In the genomic region with DNA sequence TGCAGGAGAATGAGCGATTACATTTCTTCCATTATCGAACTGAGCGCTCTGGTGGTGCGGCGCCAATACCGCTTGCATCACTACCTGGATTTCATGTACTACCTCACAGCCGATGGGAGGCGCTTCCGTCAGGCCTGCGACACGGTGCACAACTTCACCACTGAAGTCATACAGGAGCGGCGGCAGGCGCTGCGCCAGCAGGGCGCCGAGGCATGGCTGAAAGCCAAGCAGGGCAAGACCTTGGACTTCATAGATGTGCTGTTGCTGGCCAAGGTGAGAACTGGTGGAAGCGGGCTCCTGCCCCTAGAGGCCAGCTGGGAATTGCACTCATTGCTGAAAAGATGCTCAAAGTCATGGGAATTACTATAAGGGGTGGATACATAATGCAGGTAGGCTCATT, we compare ENCODE assay signal across 8 mouse cellular contexts. TPM values are rescaled to one million over a fixed set of nuclear protein-coding genes. Genes with fewer than 3 reads are reported as not detected.
DNase-seq lines count a peak whose midpoint lies in the region; ATAC-seq and TF ChIP-seq lines count a peak whose summit lies in the region.

No protein-coding gene starts in this region.

- peak; percentile 82 for TF ChIP-seq CTCF in kidney, postnatal 0 days (IDR thresholded peaks at IDR 0.05; ENCODE audit: low read depth)

- H3K4me1 ChIP-seq in heart, embryonic 13.5 days, result peaks cover 2% of the 10 kb centered on the region; the same call in 1 of the 2 replicates
- H3K4me1 ChIP-seq in kidney, postnatal 0 days (replicated peaks; ENCODE audit: insufficient read depth, low read length), result no peaks in the 10 kb centered on the region
- H3K4me1 ChIP-seq in liver, embryonic 13.5 days (replicated peaks), result peaks cover 10% of the 10 kb centered on the region; the same call in 1 of the 2 replicates
- H3K4me1 ChIP-seq in neural tube, embryonic 11.5 days (ENCODE audit: control insufficient read depth, insufficient read depth, low read length), result no peaks in the 10 kb centered on the region
- 0 out of 2 replicates have a peak, but pooled peaks cover 3% of the 10 kb centered on the region for H3K4me1 ChIP-seq in stomach, embryonic 16.5 days (ENCODE audit: control insufficient read depth, insufficient read depth, low read length)

- WGBS in heart, embryonic 13.5 days, result 16% methylated on average over 18 of the region's 18 CpGs
- WGBS in kidney, postnatal 0 days, result 16% methylated on average over 18 of the region's 18 CpGs
- 21% methylated on average over 18 of the region's 18 CpGs for WGBS in liver, embryonic 13.5 days (ENCODE audit: insufficient replicate concordance)
- WGBS in neural tube, embryonic 11.5 days, result 20% methylated on average over 18 of the region's 18 CpGs
- WGBS in stomach, embryonic 16.5 days, result 13% methylated on average over 18 of the region's 18 CpGs

- ATAC-seq in erythroblast, adult 5-6 weeks (replicated peaks; ENCODE audit: low FRiP score, poor library complexity, severe bottlenecking), result peak; percentile 82
- 0 out of 2 replicates have a peak, but pooled peaks have one; percentile 14 for ATAC-seq in heart, embryonic 13.5 days (ENCODE audit: extremely low read depth, insufficient number of reproducible peaks, low FRiP score, low TSS enrichment)
- peak; percentile 74 for ATAC-seq in kidney, postnatal 0 days (replicated peaks; ENCODE audit: low FRiP score, low read depth)
- 0 out of 2 replicates have a peak, but pooled peaks have one; percentile 54 for ATAC-seq in liver, embryonic 13.5 days (ENCODE audit: low read depth)
- ATAC-seq in neural tube, embryonic 11.5 days (ENCODE audit: insufficient read depth, low FRiP score, low TSS enrichment), result 0 out of 2 replicates have a peak, but pooled peaks have one; percentile 50
- peak; percentile 88 for ATAC-seq in stomach, embryonic 16.5 days (ENCODE audit: insufficient read depth, low FRiP score)

- peak; percentile 60 to 64 for DNase-seq in B cell, adult 2 months
- peak; percentile 72 to 80 for DNase-seq in adrenal gland, postnatal 4 days (ENCODE audit: low spot score in 2 of 2)
- DNase-seq in kidney, postnatal 0 days (ENCODE audit: low spot score), result peak; percentile 75
- DNase-seq in liver, embryonic 13.5 days, result no peak
- peak; percentile 68 for DNase-seq in neural tube, embryonic 11.5 days (ENCODE audit: low spot score)

- peaks cover 86% of the 10 kb centered on the region for H3K27me3 ChIP-seq in heart, embryonic 13.5 days (replicated peaks)
- H3K27me3 ChIP-seq in kidney, postnatal 0 days (ENCODE audit: insufficient read depth, low read length), result no peaks in the 10 kb centered on the region
- peaks cover 59% of the 10 kb centered on the region for H3K27me3 ChIP-seq in liver, embryonic 13.5 days
- no peaks in the 10 kb centered on the region for H3K27me3 ChIP-seq in neural tube, embryonic 11.5 days (ENCODE audit: control insufficient read depth, insufficient read depth, low read length)
- no peaks in the 10 kb centered on the region for H3K27me3 ChIP-seq in stomach, embryonic 16.5 days (ENCODE audit: control insufficient read depth, insufficient read depth, low read length)

- H3K4me2 ChIP-seq in heart, embryonic 13.5 days, result peak overlapping the region; percentile 59
- peak overlapping the region; percentile 40; the same call in 1 of the 2 replicates for H3K4me2 ChIP-seq in kidney, postnatal 0 days (ENCODE audit: low read length)
- peak overlapping the region; percentile 41 for H3K4me2 ChIP-seq in liver, embryonic 13.5 days
- no peak overlapping the region for H3K4me2 ChIP-seq in neural tube, embryonic 11.5 days (ENCODE audit: low read depth)
- H3K4me2 ChIP-seq in stomach, embryonic 16.5 days (ENCODE audit: low read depth, low read length), result peak overlapping the region; percentile 44

- 0 out of 2 replicates have a peak overlapping the region, but pooled peaks have one; percentile 21 for H3K4me3 ChIP-seq in heart, embryonic 13.5 days
- no peak overlapping the region for H3K4me3 ChIP-seq in kidney, postnatal 0 days (replicated peaks; ENCODE audit: low read depth, low read length)
- H3K4me3 ChIP-seq in liver, embryonic 13.5 days (replicated peaks), result no peak overlapping the region
- no peak overlapping the region for H3K4me3 ChIP-seq in neural tube, embryonic 11.5 days (ENCODE audit: low read depth, low read length)
- H3K4me3 ChIP-seq in stomach, embryonic 16.5 days (replicated peaks; ENCODE audit: low read length), result 0 out of 2 replicates have a peak overlapping the region, but pooled peaks have one; percentile 16

- no peaks in the 10 kb centered on the region for H3K36me3 ChIP-seq in heart, embryonic 13.5 days
- H3K36me3 ChIP-seq in kidney, postnatal 0 days (ENCODE audit: insufficient read depth, low read length), result no peaks in the 10 kb centered on the region
- H3K36me3 ChIP-seq in liver, embryonic 13.5 days, result no peaks in the 10 kb centered on the region
- H3K36me3 ChIP-seq in neural tube, embryonic 11.5 days (ENCODE audit: control insufficient read depth, insufficient read depth, low read length), result no peaks in the 10 kb centered on the region
- no peaks in the 10 kb centered on the region for H3K36me3 ChIP-seq in stomach, embryonic 16.5 days (ENCODE audit: control insufficient read depth, insufficient read depth, low read length)

- no peak overlapping the region for H3K27ac ChIP-seq in heart, embryonic 13.5 days (replicated peaks)
- no peak overlapping the region for H3K27ac ChIP-seq in kidney, postnatal 0 days
- H3K27ac ChIP-seq in liver, embryonic 13.5 days, result no peak overlapping the region
- no peak overlapping the region for H3K27ac ChIP-seq in neural tube, embryonic 11.5 days (ENCODE audit: low read depth, low read length)
- no peak overlapping the region for H3K27ac ChIP-seq in stomach, embryonic 16.5 days (ENCODE audit: low read length)

- no peaks in the 10 kb centered on the region for H3K9me3 ChIP-seq in heart, embryonic 13.5 days
- no peaks in the 10 kb centered on the region for H3K9me3 ChIP-seq in kidney, postnatal 0 days (replicated peaks; ENCODE audit: low read length)
- no peaks in the 10 kb centered on the region for H3K9me3 ChIP-seq in liver, embryonic 13.5 days (replicated peaks)
- no peaks in the 10 kb centered on the region for H3K9me3 ChIP-seq in neural tube, embryonic 11.5 days (ENCODE audit: control insufficient read depth, low read length)
- no peaks in the 10 kb centered on the region for H3K9me3 ChIP-seq in stomach, embryonic 16.5 days (replicated peaks; ENCODE audit: control insufficient read depth, low read length)

- no peak overlapping the region for H3K9ac ChIP-seq in heart, embryonic 13.5 days
- no peak overlapping the region for H3K9ac ChIP-seq in kidney, postnatal 0 days (ENCODE audit: low read depth, low read length)
- H3K9ac ChIP-seq in liver, embryonic 13.5 days, result no peak overlapping the region
- H3K9ac ChIP-seq in neural tube, embryonic 11.5 days (ENCODE audit: low read length), result no peak overlapping the region
- no peak overlapping the region for H3K9ac ChIP-seq in stomach, embryonic 16.5 days (ENCODE audit: low read length)

RNA-seq across cellular contexts. Expression of a gene that starts 22.6 kb away (rescaled TPM):
- 10 to 100 TPM in 1 of 2 experiments, 1 to 10 TPM in 1; 9.8 to 12.7 TPM for total RNA-seq in adrenal gland, postnatal 4 days (2021)
- total RNA-seq in erythroblast, adult 5-6 weeks (2015; ENCODE audit: low replicate concordance), result not detected in 2 replicates
- total RNA-seq in erythroblast, adult 5-6 weeks (2017; ENCODE audit: low replicate concordance), result not detected in 2 replicates
- polyA plus RNA-seq in heart, embryonic 13.5 days (2015; fragmentation: Nextera tagmentation; extraction: Ambion mirVana), result 6.4 and 7.5 TPM in 2 replicates
- 6.6 and 6.8 TPM in 2 replicates for polyA plus RNA-seq in kidney, postnatal 0 days (2015; fragmentation: Nextera tagmentation; extraction: Ambion mirVana)
- 0.47 and 0.60 TPM in 2 replicates for polyA plus RNA-seq in liver, embryonic 13.5 days (2015; fragmentation: Nextera tagmentation; extraction: Ambion mirVana)
- 6.6 TPM in 2 replicates for polyA plus RNA-seq in neural tube, embryonic 11.5 days (2014; fragmentation: Nextera tagmentation; extraction: Ambion mirVana)
- polyA plus RNA-seq in stomach, embryonic 16.5 days (2015; fragmentation: Nextera tagmentation; extraction: Ambion mirVana), result 7.2 and 7.5 TPM in 2 replicates

RNA-seq across cellular contexts. Expression of a gene that starts 30.7 kb away (rescaled TPM):
- total RNA-seq in adrenal gland, postnatal 4 days (2021), result under 1 TPM in 1 of 2 experiments, not detected in 1; 0.67 TPM
- not detected in 2 replicates for total RNA-seq in erythroblast, adult 5-6 weeks (2015; ENCODE audit: low replicate concordance)
- total RNA-seq in erythroblast, adult 5-6 weeks (2017; ENCODE audit: low replicate concordance), result 0.77 and 2.1 TPM in 2 replicates
- polyA plus RNA-seq in heart, embryonic 13.5 days (2015; fragmentation: Nextera tagmentation; extraction: Ambion mirVana), result 0.15 and 0.38 TPM in 2 replicates
- 0.54 and 0.98 TPM in 2 replicates for polyA plus RNA-seq in kidney, postnatal 0 days (2015; fragmentation: Nextera tagmentation; extraction: Ambion mirVana)
- 0.46 and 1.0 TPM in 2 replicates for polyA plus RNA-seq in liver, embryonic 13.5 days (2015; fragmentation: Nextera tagmentation; extraction: Ambion mirVana)
- 0.53 and 0.74 TPM in 2 replicates for polyA plus RNA-seq in neural tube, embryonic 11.5 days (2014; fragmentation: Nextera tagmentation; extraction: Ambion mirVana)
- 26.2 and 42.6 TPM in 2 replicates for polyA plus RNA-seq in stomach, embryonic 16.5 days (2015; fragmentation: Nextera tagmentation; extraction: Ambion mirVana)

RNA-seq across cellular contexts. Expression of a gene that starts 53.2 kb away (rescaled TPM):
- 10 to 100 TPM; 26.0 to 27.6 TPM for total RNA-seq in adrenal gland, postnatal 4 days (2021)
- 2.5 and 3.3 TPM in 2 replicates for total RNA-seq in erythroblast, adult 5-6 weeks (2015; ENCODE audit: low replicate concordance)
- total RNA-seq in erythroblast, adult 5-6 weeks (2017; ENCODE audit: low replicate concordance), result 5.2 and 5.5 TPM in 2 replicates
- polyA plus RNA-seq in heart, embryonic 13.5 days (2015; fragmentation: Nextera tagmentation; extraction: Ambion mirVana), result 17.0 and 18.6 TPM in 2 replicates
- polyA plus RNA-seq in kidney, postnatal 0 days (2015; fragmentation: Nextera tagmentation; extraction: Ambion mirVana), result 24.0 and 25.4 TPM in 2 replicates
- 4.0 and 4.2 TPM in 2 replicates for polyA plus RNA-seq in liver, embryonic 13.5 days (2015; fragmentation: Nextera tagmentation; extraction: Ambion mirVana)
- polyA plus RNA-seq in neural tube, embryonic 11.5 days (2014; fragmentation: Nextera tagmentation; extraction: Ambion mirVana), result 11.3 and 12.1 TPM in 2 replicates
- polyA plus RNA-seq in stomach, embryonic 16.5 days (2015; fragmentation: Nextera tagmentation; extraction: Ambion mirVana), result 26.4 and 28.7 TPM in 2 replicates

RNA-seq across cellular contexts. Expression of a gene that starts 59.2 kb away (rescaled TPM):
- total RNA-seq in adrenal gland, postnatal 4 days (2021), result 10 to 100 TPM in 1 of 2 experiments, under 1 TPM in 1; 0.31 to 10.5 TPM
- 1.3 TPM in 1 of 2 replicates, not detected in the other for total RNA-seq in erythroblast, adult 5-6 weeks (2015; ENCODE audit: low replicate concordance)
- total RNA-seq in erythroblast, adult 5-6 weeks (2017; ENCODE audit: low replicate concordance), result 0.84 TPM in 1 of 2 replicates, not detected in the other
- polyA plus RNA-seq in heart, embryonic 13.5 days (2015; fragmentation: Nextera tagmentation; extraction: Ambion mirVana), result 0.09 and 0.16 TPM in 2 replicates
- polyA plus RNA-seq in kidney, postnatal 0 days (2015; fragmentation: Nextera tagmentation; extraction: Ambion mirVana), result not detected in 2 replicates
- polyA plus RNA-seq in liver, embryonic 13.5 days (2015; fragmentation: Nextera tagmentation; extraction: Ambion mirVana), result 2.3 and 2.6 TPM in 2 replicates
- not detected in 2 replicates for polyA plus RNA-seq in neural tube, embryonic 11.5 days (2014; fragmentation: Nextera tagmentation; extraction: Ambion mirVana)
- polyA plus RNA-seq in stomach, embryonic 16.5 days (2015; fragmentation: Nextera tagmentation; extraction: Ambion mirVana), result 0.39 and 0.84 TPM in 2 replicates

Comparison
In these comparisons a context has a peak if more than half of its experiments do, and no peak if none do; other contexts are left out.
1. ATAC-seq: peak in every context shown above with its lines; median percentile 88 in stomach, embryonic 16.5 days; 82 in erythroblast, adult 5-6 weeks; 74 in kidney, postnatal 0 days; 54 in liver, embryonic 13.5 days; 50 in neural tube, embryonic 11.5 days; 14 in heart, embryonic 13.5 days.
2. H3K4me3 ChIP-seq: peak in heart, embryonic 13.5 days (single experiment) and stomach, embryonic 16.5 days (single experiment); none in kidney, postnatal 0 days (single experiment), liver, embryonic 13.5 days (single experiment) and neural tube, embryonic 11.5 days (single experiment).
3. RNA of a gene that starts 30.7 kb away (polyA plus RNA-seq): 26.2 to 42.6 TPM in stomach, embryonic 16.5 days; 0.53 to 0.74 TPM in neural tube, embryonic 11.5 days, 0.54 to 0.98 TPM in kidney, postnatal 0 days, 0.46 to 1.0 TPM in liver, embryonic 13.5 days and 0.15 to 0.38 TPM in heart, embryonic 13.5 days; every median in the first group is over 10 times any median in the second.